Mouse (Mus musculus) cortical plate, adult 2 months (tissue): ENCODE measurements around the gene Plekha5.

Source experiments
- CTCF ChIP-seq: fragments of 200-500 bp; IDR thresholded peaks from 2 replicates; pipeline ENCODE4 v1.5.1; 2011; ENCODE audit warnings: mild to moderate bottlenecking, control low read depth, low read length; ENCODE audit not compliant: insufficient read depth; ENCODE audit errors: extremely low read depth
- POLR2A ChIP-seq: fragments of 200-500 bp; IDR thresholded peaks from 2 replicates; pipeline ENCODE4 v1.6.1; 2011; ENCODE audit warnings: mild to moderate bottlenecking, low read length, control low read depth; ENCODE audit not compliant: insufficient read depth; ENCODE audit errors: extremely low read depth

- no peak for TF ChIP-seq CTCF
- no peak for TF ChIP-seq POLR2A
Observed at GRCm38 (mm10) chr6:140487489-140487888, 63.6 kb downstream of the Plekha5 start.
